Mouse (Mus musculus) stomach, embryonic 14.5 days (tissue): ENCODE results near the gene Klc1. TPM values are rescaled to one million over a fixed set of nuclear protein-coding genes. Genes with fewer than 3 reads are reported as not detected.

Experiments used
- ATAC-seq: fragments of 200-750 bp; cut with Nextera tagmentation; 2 replicates; pipeline ENCODE4 v1.8.0; 2017; ENCODE audit warnings: low read depth, moderate TSS enrichment; ENCODE audit not compliant: insufficient number of reproducible peaks, insufficient read depth, low FRiP score
- H3K27ac ChIP-seq: fragments of 300-500 bp; sonication (generic); 2 replicates; pipeline ENCODE4 v1.5.1; 2014; ENCODE audit warnings: mild to moderate bottlenecking, low read length, moderate library complexity, mixed read lengths
- H3K27me3 ChIP-seq: fragments of 300-500 bp; sonication (generic); 2 replicates; pipeline ENCODE4 v1.6.1; 2014; ENCODE audit warnings: low read length, control low read depth, mixed read lengths; ENCODE audit not compliant: control insufficient read depth, insufficient read depth
- H3K36me3 ChIP-seq: fragments of 300-500 bp; sonication (generic); 2 replicates; pipeline ENCODE4 v1.6.1; 2014; ENCODE audit warnings: mild to moderate bottlenecking, control low read depth, low read length, moderate library complexity, mixed read lengths; ENCODE audit not compliant: control insufficient read depth, insufficient read depth
- H3K4me1 ChIP-seq: fragments of 300-500 bp; sonication (generic); 2 replicates; pipeline ENCODE4 v1.6.1; 2014; ENCODE audit warnings: low read length, control low read depth, mixed read lengths; ENCODE audit not compliant: control insufficient read depth, insufficient read depth
- H3K4me2 ChIP-seq: fragments of 300-500 bp; sonication (generic); replicated peaks from 2 replicates; pipeline ENCODE4 v1.6.1; 2014; ENCODE audit warnings: low read depth, low read length, control low read depth
- H3K4me3 ChIP-seq: fragments of 300-500 bp; sonication (generic); 2 replicates; pipeline ENCODE4 v1.5.1; 2014; ENCODE audit warnings: low read depth, low read length, control low read depth
- H3K9ac ChIP-seq: fragments of 300-500 bp; sonication (generic); replicated peaks from 2 replicates; pipeline ENCODE4 v1.6.1; 2014; ENCODE audit warnings: low read depth, mild to moderate bottlenecking, control low read depth, low read length, moderate library complexity, mixed read lengths
- H3K9me3 ChIP-seq: fragments of 300-500 bp; sonication (generic); 2 replicates; pipeline ENCODE4 v1.6.1; 2016; ENCODE audit warnings: low read depth, low read length, control low read depth; ENCODE audit not compliant: control insufficient read depth
- WGBS: fragments of 180-500 bp; shearing (Covaris S2); extraction: QIAGEN DNeasy Blood & Tissue Kit; methylation state at CpG from one replicate; pipeline ENCODE4 v1.1.7; 2014; 5-methylcytosine and 5-hydroxymethylcytosine counted together
- polyA plus RNA-seq: library from polyadenylated mRNA; unstranded; fragments of >200 nt; fragmentation: Nextera tagmentation; extraction: Ambion mirVana; gene quantifications from 2 replicates; pipeline ENCODE4 v1.2.1, GENCODE M21; 2014

Klc1 gene
- polyA plus RNA-seq, 1 experiment from 2014 or later: 120 TPM

DNA sequence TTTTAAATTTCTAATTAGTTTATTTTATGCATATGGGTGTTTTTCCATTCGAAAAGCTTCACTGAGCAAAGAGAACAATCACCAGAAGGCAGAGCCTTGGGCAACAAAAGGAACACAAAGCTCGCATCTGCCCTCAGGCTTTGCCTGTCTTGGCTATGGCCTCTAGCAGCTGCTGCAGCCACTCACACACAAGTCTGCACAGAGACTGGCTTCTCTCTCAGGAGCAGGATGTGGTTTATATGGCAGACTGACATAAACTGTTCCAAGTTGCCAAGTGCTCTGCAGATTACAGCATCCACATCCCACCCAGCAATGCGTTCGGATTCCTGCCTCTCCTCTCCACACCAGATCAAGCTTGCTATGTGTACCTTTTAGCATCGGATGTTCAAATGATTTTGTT, 93.1 kb downstream of the Klc1 start:
- H3K4me1 ChIP-seq: 0 out of 2 replicates have a peak, but pooled peaks cover 3% of the 10 kb centered on the region
- H3K36me3 ChIP-seq: peaks cover 6% of the 10 kb centered on the region; the same call in 1 of the 2 replicates
- H3K9me3 ChIP-seq: no peaks in the 10 kb centered on the region
- H3K4me3 ChIP-seq: no peak overlapping the region
- 79% methylated on average over 5 of the region's 5 CpGs for WGBS
- ATAC-seq: no peak
- no peak overlapping the region for H3K4me2 ChIP-seq
- no peaks in the 10 kb centered on the region for H3K27me3 ChIP-seq
- no peak overlapping the region for H3K9ac ChIP-seq
- H3K27ac ChIP-seq: no peak overlapping the region

DNA sequence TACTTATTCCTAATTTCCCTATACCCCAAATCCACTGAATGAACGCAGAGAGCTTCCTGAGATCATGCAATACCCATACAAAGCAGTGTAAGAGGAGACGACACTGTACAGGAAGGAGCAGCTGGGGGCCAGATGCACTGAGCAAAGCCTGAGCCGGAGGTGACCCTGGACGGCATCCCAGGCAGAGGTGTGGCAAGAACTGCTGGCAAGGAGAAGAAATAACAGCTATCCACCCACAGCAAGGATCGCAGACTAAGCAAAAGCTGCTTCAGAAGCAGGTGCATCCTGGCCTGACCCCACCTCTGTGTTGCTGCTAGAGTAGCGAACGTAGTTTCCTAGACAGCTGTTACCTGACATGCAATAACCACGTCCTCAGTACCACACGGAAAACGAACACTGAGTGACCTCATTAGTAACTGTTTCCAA, 94.4 kb downstream of the Klc1 start:
- peaks cover 9% of the 10 kb centered on the region; the same call in 1 of the 2 replicates for H3K36me3 ChIP-seq
- H3K27me3 ChIP-seq: no peaks in the 10 kb centered on the region
- H3K9ac ChIP-seq: no peak overlapping the region
- no peaks in the 10 kb centered on the region for H3K9me3 ChIP-seq
- H3K4me2 ChIP-seq: no peak overlapping the region
- no peak for ATAC-seq
- 58% methylated on average over 10 of the region's 10 CpGs for WGBS
- H3K4me3 ChIP-seq: no peak overlapping the region
- 0 out of 2 replicates have a peak, but pooled peaks cover 3% of the 10 kb centered on the region for H3K4me1 ChIP-seq
- H3K27ac ChIP-seq: no peak overlapping the region

DNA sequence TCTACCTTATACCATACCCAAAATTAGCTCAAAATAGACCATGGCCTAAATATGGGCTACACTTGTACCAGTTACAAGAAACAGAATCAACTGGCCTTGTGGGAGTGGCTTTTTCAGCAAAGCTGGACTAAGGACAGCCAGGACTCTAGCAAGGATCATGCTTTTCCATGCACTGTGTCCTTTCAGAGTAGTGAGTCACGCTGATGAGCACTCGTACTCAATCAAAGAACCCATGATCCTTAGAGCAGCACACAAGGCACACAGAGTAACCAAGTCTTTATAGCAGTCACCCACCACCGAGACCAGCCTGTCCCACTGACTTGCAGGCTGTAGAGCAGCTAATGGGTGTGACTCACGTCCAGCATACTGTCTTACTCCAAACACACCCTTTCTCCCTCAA, 94.9 kb downstream of the Klc1 start:
- Histone ChIP-seq H3K4me2 (no peak overlapping the region), H3K4me3 (no peak overlapping the region), H3K27me3 (no peaks in the 10 kb centered on the region), H3K27ac (no peak overlapping the region), H3K9me3 (no peaks in the 10 kb centered on the region), H3K9ac (no peak overlapping the region), H3K36me3 (peaks cover 9% of the 10 kb centered on the region; the same call in 1 of the 2 replicates), H3K4me1 (0 out of 2 replicates have a peak, but pooled peaks cover 3% of the 10 kb centered on the region)
- no peak for ATAC-seq
- WGBS: 63% methylated on average over 4 of the region's 4 CpGs

DNA sequence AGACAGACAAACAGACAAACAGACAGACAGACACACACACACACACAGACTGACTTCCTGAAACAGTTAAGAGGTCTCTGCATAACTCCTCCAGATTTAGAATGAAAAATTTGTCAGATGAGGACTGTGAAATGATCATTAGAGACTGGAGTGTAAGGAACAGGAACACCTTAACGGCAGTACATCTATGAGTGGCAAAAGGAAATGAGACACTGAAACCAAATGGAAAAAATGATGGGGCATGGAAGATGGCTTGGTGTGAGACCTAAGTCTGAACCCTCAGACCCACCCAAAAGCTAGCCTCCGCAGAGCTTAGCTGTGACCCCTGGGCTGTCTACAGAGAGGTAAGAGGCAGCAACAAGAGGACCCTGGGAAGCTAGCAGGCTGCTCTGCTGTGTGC, 96.8 kb downstream of the Klc1 start:
- Histone ChIP-seq H3K9me3 (no peaks in the 10 kb centered on the region), H3K4me2 (no peak overlapping the region), H3K27me3 (no peaks in the 10 kb centered on the region), H3K9ac (no peak overlapping the region), H3K4me1 (0 out of 2 replicates have a peak, but pooled peaks cover 3% of the 10 kb centered on the region), H3K4me3 (no peak overlapping the region), H3K36me3 (peaks cover 9% of the 10 kb centered on the region; the same call in 1 of the 2 replicates), H3K27ac (no peak overlapping the region)
- ATAC-seq: no peak
- WGBS: 93% methylated on average over 2 of the region's 2 CpGs

Other genes starting within 250 kb of the Klc1 start
- 448 and 475 TPM in 2 replicates for gene Eif5, start 220.8 kb upstream of the Klc1 start, polyA plus RNA-seq
- gene Mark3, start 184.3 kb upstream of the Klc1 start, polyA plus RNA-seq: 58.5 and 58.9 TPM in 2 replicates
- gene Ckb, start 86.5 kb upstream of the Klc1 start, polyA plus RNA-seq: 548 and 555 TPM in 2 replicates
- gene Trmt61a, start 80.7 kb upstream of the Klc1 start, polyA plus RNA-seq: 7.8 and 9.2 TPM in 2 replicates
- 49.8 and 58.0 TPM in 2 replicates for gene Bag5, start 45.6 kb upstream of the Klc1 start, polyA plus RNA-seq
- 56.1 and 60.8 TPM in 2 replicates for gene Apopt1, start 45.6 kb upstream of the Klc1 start, polyA plus RNA-seq
- gene Xrcc3, start 55.0 kb downstream of the Klc1 start, polyA plus RNA-seq: 13.7 and 15.4 TPM in 2 replicates
- gene Zfyve21, start 55.3 kb downstream of the Klc1 start, polyA plus RNA-seq: 129 and 135 TPM in 2 replicates
- gene Ppp1r13b, start 149.3 kb downstream of the Klc1 start, polyA plus RNA-seq: 20.9 and 23.9 TPM in 2 replicates
- gene Atp5mpl, start 208.1 kb downstream of the Klc1 start, polyA plus RNA-seq: 681 and 750 TPM in 2 replicates
- gene Tdrd9, start 212.7 kb downstream of the Klc1 start, polyA plus RNA-seq: 0.22 TPM in 1 of 2 replicates, not detected in the other
- gene Rd3l, start 222.5 kb downstream of the Klc1 start, polyA plus RNA-seq: not detected in 2 replicates